Mouse (Mus musculus): ENCODE measurements around the gene A630001G21Rik. TPM values are rescaled to one million over a fixed set of nuclear protein-coding genes. Genes with fewer than 3 reads are reported as not detected.

The A630001G21Rik gene
- polyA plus RNA-seq, 1 experiment from 2014 or later, result 0.92 TPM

DNA sequence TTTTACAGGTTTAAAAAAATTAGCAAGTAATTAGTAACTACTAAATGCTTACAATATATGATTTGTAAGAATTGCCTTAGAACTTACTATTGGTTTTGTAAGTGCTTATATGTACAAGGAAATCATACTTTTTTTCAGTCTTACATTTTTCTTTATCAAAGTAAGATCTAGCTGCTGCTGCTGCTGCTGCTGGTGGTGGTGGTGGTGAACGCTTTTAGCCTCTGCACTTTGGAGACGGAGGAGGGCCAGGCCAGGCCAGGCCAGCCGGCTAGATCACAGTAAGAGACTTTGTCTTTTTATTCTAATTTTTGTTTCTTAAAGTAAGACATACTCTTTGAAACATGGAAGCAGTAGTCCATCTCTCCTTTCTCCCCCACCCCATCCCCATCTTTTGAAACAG is 16.8 kb upstream of the A630001G21Rik start:
- peak overlapping the region; percentile 98 for H3K4me3 ChIP-seq
- H3K36me3 ChIP-seq (replicated peaks), result peaks cover 18% of the 10 kb centered on the region
- H3K27ac ChIP-seq (replicated peaks), result no peak overlapping the region
- H3K27me3 ChIP-seq (replicated peaks; ENCODE audit: low read depth, poor library complexity, severe bottlenecking), result no peaks in the 10 kb centered on the region
- no peak for DNase-seq (ENCODE audit: low spot score)
- 78% methylated on average over 3 of the region's 3 CpGs for WGBS
- peaks cover 17% of the 10 kb centered on the region for H3K4me1 ChIP-seq
- H3K9me3 ChIP-seq, result no peaks in the 10 kb centered on the region

DNA sequence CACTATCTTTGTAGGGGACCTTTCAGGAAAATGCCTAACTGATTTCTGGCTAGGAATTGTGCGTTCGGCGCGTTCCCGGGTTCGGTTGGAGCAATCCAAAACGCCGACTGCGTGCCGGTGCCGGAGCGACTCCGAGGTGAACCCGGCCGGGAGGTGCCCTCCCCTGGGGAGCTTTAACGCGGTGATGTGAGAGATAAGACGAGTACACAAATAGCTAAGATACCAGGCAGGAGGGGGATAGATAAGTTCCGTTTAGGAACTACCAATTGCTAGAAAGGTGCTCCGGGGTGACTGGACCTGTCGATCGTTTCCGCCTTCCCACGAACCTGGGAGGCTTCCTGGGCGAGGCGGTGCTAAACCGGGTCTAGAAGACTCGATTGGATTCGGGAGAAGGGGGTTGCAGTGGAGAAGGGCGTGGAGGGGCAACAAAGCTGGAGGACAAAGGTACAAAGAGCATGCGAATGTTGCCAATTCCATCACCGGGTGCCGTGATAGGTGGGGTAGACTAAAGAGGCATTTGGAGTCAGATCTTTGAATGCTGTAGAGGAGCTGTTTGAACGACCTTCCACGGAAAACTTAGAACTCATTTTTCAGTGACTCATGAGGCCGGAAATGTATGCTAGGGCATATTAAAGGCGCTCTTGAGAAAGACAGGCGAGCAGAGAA is 15.8 kb upstream of the A630001G21Rik start:
- Histone ChIP-seq H3K36me3 (replicated peaks) (peaks cover 18% of the 10 kb centered on the region), H3K9me3 (no peaks in the 10 kb centered on the region), H3K27me3 (replicated peaks; ENCODE audit: low read depth, poor library complexity, severe bottlenecking) (no peaks in the 10 kb centered on the region), H3K4me1 (peaks cover 17% of the 10 kb centered on the region), H3K4me3 (peak overlapping the region; percentile 98), H3K27ac (replicated peaks) (peak overlapping the region; percentile 94)
- peak; percentile 66 for DNase-seq (ENCODE audit: low spot score)
- WGBS, result under 1% methylated on average over 38 of the region's 38 CpGs

DNA sequence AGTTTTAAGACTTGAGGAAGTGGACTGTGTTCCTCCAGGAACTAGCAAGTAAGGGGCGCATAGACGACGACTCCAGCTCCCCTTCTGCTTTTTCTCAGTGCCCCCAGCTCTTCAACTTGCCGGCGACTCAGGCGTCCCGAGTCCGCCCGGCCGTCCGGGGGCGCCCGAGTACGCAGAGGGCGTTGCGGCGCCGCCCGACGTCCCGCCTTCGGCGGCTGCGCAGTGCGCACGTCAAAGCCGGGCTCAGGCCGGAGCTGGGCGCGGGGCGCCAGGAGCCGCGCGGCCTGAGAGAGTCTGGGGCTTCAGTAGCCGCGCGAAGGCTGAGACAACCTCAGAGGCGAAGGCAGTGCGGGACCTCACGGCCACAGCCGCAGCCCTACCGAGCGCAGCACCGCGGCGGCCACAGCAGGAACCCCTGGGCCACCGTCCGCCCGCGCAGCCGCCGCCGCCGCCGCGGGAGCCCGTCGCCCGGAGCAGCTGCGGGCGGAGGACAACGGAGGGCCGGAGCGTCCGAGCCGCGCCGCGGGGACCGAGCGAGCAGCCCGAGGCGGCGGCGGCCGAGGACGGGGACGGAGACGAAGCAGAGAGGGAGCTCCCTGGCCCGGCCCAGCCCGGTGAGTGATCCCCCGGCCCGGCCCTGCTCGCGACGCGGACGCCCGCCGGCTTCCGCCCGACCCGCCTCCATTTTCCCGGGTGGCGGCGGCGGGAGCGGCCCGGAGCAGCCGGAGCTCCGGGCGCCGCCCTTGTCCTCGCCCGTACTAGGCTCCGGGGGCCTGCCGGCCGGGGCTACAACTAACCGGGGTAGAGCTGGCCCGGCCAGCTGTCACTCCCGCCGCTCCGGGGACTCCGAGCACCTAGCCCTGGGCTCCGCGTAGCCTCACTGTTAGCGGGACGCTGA is 15.0 kb upstream of the A630001G21Rik start, which contains the start of gene Cab39:
Gene Cab39 (plus strand): TSS at position 234 of the 898 bp plus-strand sequence.
- under 1% methylated on average over 118 of the region's 118 CpGs for WGBS
- peak within 1 kb of the TSS; percentile 94 for H3K27ac ChIP-seq (replicated peaks)
- peak; percentile 90 for DNase-seq (ENCODE audit: low spot score)
- H3K27me3 ChIP-seq (replicated peaks; ENCODE audit: low read depth, poor library complexity, severe bottlenecking), result no peaks in the 10 kb centered on the region
- no peaks in the 10 kb centered on the region for H3K9me3 ChIP-seq
- H3K4me1 ChIP-seq, result peaks cover 17% of the 10 kb centered on the region
- peak within 1 kb of the TSS; percentile 98 for H3K4me3 ChIP-seq
- H3K36me3 ChIP-seq (replicated peaks), result peaks cover 18% of the 10 kb centered on the region

DNA sequence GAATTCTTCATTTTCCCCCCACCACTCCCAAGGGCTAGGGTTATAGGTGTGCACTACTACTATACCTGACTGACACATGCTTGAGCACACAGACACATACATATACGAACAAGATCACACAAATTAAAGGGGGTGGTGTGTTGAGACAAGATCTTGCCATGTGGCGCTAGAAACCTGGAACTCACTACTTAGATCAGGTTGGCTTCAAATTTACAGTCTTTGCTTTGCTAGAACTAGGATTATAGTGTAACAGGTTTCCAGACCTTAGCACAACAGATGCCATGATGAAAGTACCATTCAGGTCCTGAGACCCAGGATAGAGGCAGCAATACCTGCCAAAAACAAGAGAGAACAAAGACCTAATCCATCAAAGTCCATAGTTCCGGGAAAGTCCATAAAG is 13.0 kb upstream of the A630001G21Rik start:
- Histone ChIP-seq H3K4me1 (peaks cover 17% of the 10 kb centered on the region), H3K27ac (replicated peaks) (no peak overlapping the region), H3K27me3 (replicated peaks; ENCODE audit: low read depth, poor library complexity, severe bottlenecking) (no peaks in the 10 kb centered on the region), H3K9me3 (no peaks in the 10 kb centered on the region), H3K36me3 (replicated peaks) (peaks cover 8% of the 10 kb centered on the region), H3K4me3 (no peak overlapping the region)
- no peak for DNase-seq (ENCODE audit: low spot score)
- WGBS, result 85% methylated on average over 3 of the region's 3 CpGs

DNA sequence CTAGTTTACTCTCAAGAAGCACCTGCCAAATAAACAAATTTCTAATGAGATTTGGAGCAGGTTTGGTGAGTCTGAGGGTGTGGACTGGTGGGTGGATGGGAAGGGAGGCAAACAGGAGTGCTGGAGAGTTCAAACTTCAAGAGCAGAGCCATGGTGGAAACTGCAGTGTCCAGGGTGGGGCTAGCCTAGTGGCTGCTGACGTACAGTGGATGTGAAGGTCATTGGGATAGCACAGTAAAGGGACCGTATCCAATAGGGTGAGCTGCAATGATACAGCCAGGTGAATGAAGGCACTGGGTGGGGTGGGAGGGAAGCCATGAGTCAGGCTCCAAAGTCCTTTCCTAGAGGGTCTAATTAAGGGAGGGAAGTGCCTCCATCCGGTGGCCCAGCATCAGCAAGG is 12.1 kb upstream of the A630001G21Rik start:
- H3K27ac ChIP-seq (replicated peaks), result no peak overlapping the region

DNA sequence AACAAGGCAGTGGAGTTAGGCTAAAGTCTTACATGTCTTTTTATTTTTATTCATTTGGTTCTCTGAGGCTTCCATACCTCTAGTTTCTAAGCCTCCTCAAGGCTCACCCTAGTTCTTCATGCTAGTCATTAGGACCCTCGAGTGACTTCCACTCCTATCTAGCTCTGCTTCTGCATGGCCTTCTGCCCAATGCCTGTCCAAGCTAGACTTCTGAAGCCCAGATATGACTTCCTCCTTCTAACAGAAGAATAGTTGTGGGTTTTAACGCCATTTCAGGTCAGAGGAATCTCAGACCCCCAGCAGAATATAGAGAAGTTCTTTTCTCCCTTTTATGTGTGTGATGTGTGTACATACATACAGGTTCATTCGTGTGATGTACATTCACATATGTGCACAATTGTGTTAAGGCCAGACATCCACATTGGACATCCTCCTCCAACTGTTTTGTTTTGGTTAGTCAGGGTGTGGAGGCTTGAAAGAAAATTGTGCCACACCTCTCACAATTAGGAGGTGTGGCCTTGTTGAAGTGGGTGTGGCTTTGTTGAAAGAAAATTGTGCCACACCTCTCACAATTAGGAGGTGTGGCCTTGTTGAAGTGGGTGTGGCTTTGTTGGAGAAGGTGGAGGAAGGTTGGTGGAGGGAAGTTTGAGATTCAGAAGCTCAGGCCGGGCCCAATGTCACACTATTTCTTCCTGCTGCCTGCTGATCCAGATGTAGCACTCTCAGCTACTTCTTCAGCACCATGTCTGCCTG is 1.2 kb upstream of the A630001G21Rik start:
- Histone ChIP-seq H3K4me3 (no peak overlapping the region), H3K4me1 (no peaks in the 10 kb centered on the region), H3K36me3 (replicated peaks) (no peaks in the 10 kb centered on the region), H3K27ac (replicated peaks) (no peak overlapping the region), H3K9me3 (no peaks in the 10 kb centered on the region), H3K27me3 (replicated peaks; ENCODE audit: low read depth, poor library complexity, severe bottlenecking) (no peaks in the 10 kb centered on the region)
- no peak for DNase-seq (ENCODE audit: low spot score)
- 83% methylated on average over 4 of the region's 4 CpGs for WGBS

More for the DNA sequence above, 12.1 kb upstream of the A630001G21Rik start:
- Histone ChIP-seq H3K4me3 (no peak overlapping the region), H3K36me3 (replicated peaks) (no peaks in the 10 kb centered on the region), H3K4me1 (peaks cover 14% of the 10 kb centered on the region), H3K27me3 (replicated peaks; ENCODE audit: low read depth, poor library complexity, severe bottlenecking) (no peaks in the 10 kb centered on the region), H3K9me3 (no peaks in the 10 kb centered on the region)
- WGBS, result 82% methylated on average over 3 of the region's 3 CpGs
- no peak for DNase-seq (ENCODE audit: low spot score)

DNA sequence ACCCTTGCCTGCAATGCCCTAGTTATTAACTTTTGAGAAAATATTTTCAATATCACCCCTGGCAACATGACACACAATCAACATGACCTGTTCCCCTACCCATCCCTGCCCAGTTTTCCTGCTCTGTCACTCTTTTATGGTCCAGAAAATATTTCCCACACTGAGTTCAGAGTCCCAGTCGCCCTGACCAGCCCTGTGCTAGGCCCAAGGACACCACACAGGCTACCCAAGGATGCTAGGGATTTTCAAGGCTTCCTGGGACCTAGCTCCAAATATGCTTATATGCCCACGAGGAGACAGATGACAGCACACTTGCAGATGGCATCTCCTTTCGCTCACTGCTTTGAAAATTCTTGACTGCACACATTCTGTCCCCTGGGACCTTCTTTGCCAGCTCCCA is 569 bp upstream of the A630001G21Rik start:
- Histone ChIP-seq H3K9me3 (no peaks in the 10 kb centered on the region), H3K27ac (replicated peaks) (no peak overlapping the region), H3K27me3 (replicated peaks; ENCODE audit: low read depth, poor library complexity, severe bottlenecking) (no peaks in the 10 kb centered on the region), H3K36me3 (replicated peaks) (no peaks in the 10 kb centered on the region), H3K4me1 (no peaks in the 10 kb centered on the region), H3K4me3 (no peak overlapping the region)
- WGBS, result 76% methylated on average over 3 of the region's 3 CpGs
- DNase-seq (ENCODE audit: low spot score), result no peak

DNA sequence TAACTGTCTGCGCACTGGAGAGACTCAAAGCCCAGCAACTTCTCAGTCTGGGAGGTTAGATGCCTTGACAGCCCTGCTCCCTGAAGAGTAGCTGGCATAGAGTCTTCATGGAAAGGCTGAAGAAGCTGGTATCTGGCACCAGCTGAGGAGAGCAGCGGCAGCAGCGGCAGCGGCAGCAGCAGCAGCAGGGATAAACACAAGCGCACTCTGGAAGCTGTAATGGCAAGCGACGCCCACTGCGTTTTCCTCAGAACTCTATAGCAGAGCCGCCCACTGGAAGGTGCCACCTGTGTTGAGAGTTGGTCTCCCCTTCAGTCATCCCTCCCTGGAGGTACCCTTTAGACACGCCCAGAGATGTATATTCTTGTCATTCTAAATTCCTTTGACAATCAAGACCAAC is 2.3 kb downstream of the A630001G21Rik start:
- Histone ChIP-seq H3K4me1 (no peaks in the 10 kb centered on the region), H3K36me3 (replicated peaks) (no peaks in the 10 kb centered on the region), H3K9me3 (no peaks in the 10 kb centered on the region), H3K4me3 (no peak overlapping the region), H3K27ac (replicated peaks) (no peak overlapping the region), H3K27me3 (replicated peaks; ENCODE audit: low read depth, poor library complexity, severe bottlenecking) (no peaks in the 10 kb centered on the region)
- 51% methylated on average over 10 of the region's 10 CpGs for WGBS
- no peak for DNase-seq (ENCODE audit: low spot score)

DNA sequence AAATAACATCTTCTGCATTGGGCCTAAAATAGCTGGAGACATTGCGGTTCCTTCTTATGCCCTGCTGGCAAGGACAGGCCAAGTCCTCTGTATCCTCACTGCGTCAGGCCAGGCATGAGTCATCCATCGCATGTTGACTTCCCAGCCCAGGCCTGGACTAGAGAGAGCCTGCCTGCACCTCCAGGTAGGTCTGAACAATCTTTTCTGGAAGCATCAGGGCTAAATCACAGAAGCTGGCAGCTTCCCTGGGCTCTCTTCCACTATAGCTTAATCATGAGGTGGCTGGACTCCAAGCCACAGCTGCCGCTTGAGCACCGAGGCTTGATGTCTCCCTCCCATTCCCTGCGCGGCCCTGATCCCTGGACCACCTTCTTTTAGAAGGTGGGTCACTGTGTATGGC is 3.3 kb downstream of the A630001G21Rik start:
- no peak overlapping the region for H3K4me3 ChIP-seq
- no peak for DNase-seq (ENCODE audit: low spot score)
- no peaks in the 10 kb centered on the region for H3K9me3 ChIP-seq
- H3K27ac ChIP-seq (replicated peaks), result no peak overlapping the region
- H3K36me3 ChIP-seq (replicated peaks), result no peaks in the 10 kb centered on the region
- no peaks in the 10 kb centered on the region for H3K4me1 ChIP-seq
- no peaks in the 10 kb centered on the region for H3K27me3 ChIP-seq (replicated peaks; ENCODE audit: low read depth, poor library complexity, severe bottlenecking)
- 90% methylated on average over 7 of the region's 7 CpGs for WGBS

DNA sequence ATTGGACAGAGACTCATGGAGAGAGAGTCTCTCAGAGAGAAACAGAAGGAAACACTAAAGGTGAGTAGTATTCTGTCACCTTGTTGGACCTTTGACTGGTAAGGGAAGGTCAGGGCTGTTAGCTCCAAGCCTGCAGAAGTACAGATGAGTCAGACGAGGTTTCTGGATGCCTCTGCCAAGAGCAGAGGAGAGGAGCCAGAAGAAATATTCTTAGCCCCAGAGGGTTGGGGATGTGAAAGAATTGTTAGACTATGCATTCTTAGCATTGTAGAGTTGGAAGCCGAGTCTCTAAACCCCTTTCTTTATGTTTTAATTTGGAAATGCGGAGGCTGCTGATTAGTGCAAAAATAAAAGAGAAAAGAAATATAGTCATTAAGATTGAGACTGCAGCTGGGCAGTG is 6.5 kb downstream of the A630001G21Rik start:
- WGBS, result 86% methylated on average over 3 of the region's 3 CpGs
- Histone ChIP-seq H3K4me1 (no peaks in the 10 kb centered on the region), H3K4me3 (no peak overlapping the region), H3K9me3 (no peaks in the 10 kb centered on the region), H3K27me3 (replicated peaks; ENCODE audit: low read depth, poor library complexity, severe bottlenecking) (no peaks in the 10 kb centered on the region), H3K27ac (replicated peaks) (no peak overlapping the region), H3K36me3 (replicated peaks) (no peaks in the 10 kb centered on the region)
- no peak for DNase-seq (ENCODE audit: low spot score)

DNA sequence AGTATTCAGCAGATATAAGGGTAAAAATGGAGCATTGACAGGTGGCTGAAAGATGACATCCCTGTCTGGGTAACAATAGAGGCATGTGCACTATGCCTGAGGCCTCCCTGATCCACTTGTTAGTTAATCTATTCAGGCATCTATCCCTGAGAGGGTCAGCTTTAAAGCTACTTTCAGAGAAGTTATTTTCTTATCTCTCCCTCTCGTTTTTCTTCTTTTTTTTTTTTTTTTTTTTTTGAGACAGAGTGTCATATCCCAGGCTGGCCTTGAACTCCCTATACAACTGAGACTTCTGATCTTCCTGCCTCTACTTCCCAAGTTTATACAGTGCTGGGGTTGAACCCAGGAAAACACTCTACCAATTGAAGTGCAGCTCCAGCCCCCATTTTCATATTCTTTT is 10.7 kb downstream of the A630001G21Rik start:
- H3K27ac ChIP-seq (replicated peaks), result no peak overlapping the region
- DNase-seq (ENCODE audit: low spot score), result no peak
- 69% methylated on average over 1 of the region's 1 CpGs for WGBS

DNA sequence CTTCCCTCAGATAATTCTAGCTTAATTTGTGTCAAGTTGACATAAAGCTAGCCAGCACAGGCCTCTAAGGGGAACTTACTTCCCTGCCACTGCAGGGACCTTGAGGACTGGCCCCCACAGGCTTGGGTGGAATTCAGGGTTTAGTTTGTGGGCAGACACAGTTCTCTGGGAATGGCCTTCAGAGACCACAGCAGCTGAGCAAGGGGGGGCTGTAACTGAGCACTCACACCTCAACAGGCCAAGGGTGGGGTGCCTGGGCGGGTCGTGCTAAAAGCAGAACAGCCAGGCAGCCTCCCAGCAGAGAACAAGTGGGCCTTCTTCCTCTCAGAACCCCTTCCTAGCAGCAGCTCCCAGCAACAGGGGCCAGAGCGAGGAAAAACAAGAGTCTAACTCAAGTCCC is 12.3 kb downstream of the A630001G21Rik start:
- no peak for DNase-seq (ENCODE audit: low spot score)
- Histone ChIP-seq H3K9me3 (no peaks in the 10 kb centered on the region), H3K4me3 (no peak overlapping the region), H3K27me3 (replicated peaks; ENCODE audit: low read depth, poor library complexity, severe bottlenecking) (no peaks in the 10 kb centered on the region), H3K36me3 (replicated peaks) (no peaks in the 10 kb centered on the region), H3K4me1 (no peaks in the 10 kb centered on the region), H3K27ac (replicated peaks) (no peak overlapping the region)
- 70% methylated on average over 3 of the region's 3 CpGs for WGBS

More for the DNA sequence above, 10.7 kb downstream of the A630001G21Rik start:
- Histone ChIP-seq H3K9me3 (no peaks in the 10 kb centered on the region), H3K4me1 (no peaks in the 10 kb centered on the region), H3K4me3 (no peak overlapping the region), H3K27me3 (replicated peaks; ENCODE audit: low read depth, poor library complexity, severe bottlenecking) (no peaks in the 10 kb centered on the region), H3K36me3 (replicated peaks) (no peaks in the 10 kb centered on the region)
